Comparison of ENCODE assay signal across 33 mouse cellular contexts in genomic region chr17:48266610-48267304, GRCm38 (mm10). TPM values are rescaled to one million over a fixed set of nuclear protein-coding genes. Genes with fewer than 3 reads are reported as not detected.
DNase-seq lines count a peak whose midpoint lies in the region; ATAC-seq and TF ChIP-seq lines count a peak whose summit lies in the region.
"Had no signal": no experiment of that assay in that cellular context is flagged by ENCODE, and none has a peak within 500 bp of the region (broad histone marks: within the 10 kb centered on the region; RNA-seq: fewer than 3 reads in every experiment).

No protein-coding gene starts in this region.

- 0 out of 2 replicates have a peak overlapping the region, but pooled peaks have one; percentile 36 for H3K27ac ChIP-seq in forebrain, embryonic 12.5 days
- H3K27ac ChIP-seq in forebrain, embryonic 14.5 days (ENCODE audit: low read depth, low read length), result no peak overlapping the region
- H3K27ac ChIP-seq in midbrain, embryonic 11.5 days (ENCODE audit: low read depth, low read length), result no peak overlapping the region
- no peak overlapping the region for H3K27ac ChIP-seq in midbrain, embryonic 16.5 days (ENCODE audit: low read length)
- H3K27ac ChIP-seq in intestine, postnatal 0 days (ENCODE audit: low read depth, low read length), result no peak overlapping the region
- H3K27ac ChIP-seq: forebrain, embryonic 15.5 days; heart, embryonic 13.5 days; layer of hippocampus, adult 2 months; left cerebral cortex, adult 2 months; liver, embryonic 15.5 days; lung, embryonic 15.5 days; midbrain, embryonic 10.5 days; stomach, embryonic 15.5 days had no signal

- H3K27me3 ChIP-seq in forebrain, embryonic 12.5 days, result peaks cover 4% of the 10 kb centered on the region
- no peaks in the 10 kb centered on the region for H3K27me3 ChIP-seq in forebrain, embryonic 14.5 days (replicated peaks; ENCODE audit: control insufficient read depth, insufficient read depth, low read length)
- no peaks in the 10 kb centered on the region for H3K27me3 ChIP-seq in midbrain, embryonic 11.5 days (ENCODE audit: control insufficient read depth, insufficient read depth, low read length)
- no peaks in the 10 kb centered on the region for H3K27me3 ChIP-seq in midbrain, embryonic 16.5 days (ENCODE audit: control insufficient read depth, insufficient read depth, low read depth, low read length)
- H3K27me3 ChIP-seq in intestine, postnatal 0 days (replicated peaks; ENCODE audit: control insufficient read depth, insufficient read depth, low read length), result no peaks in the 10 kb centered on the region
- H3K27me3 ChIP-seq: CH12.LX; forebrain, embryonic 15.5 days; heart, embryonic 13.5 days; liver, embryonic 15.5 days; lung, embryonic 15.5 days; stomach, embryonic 15.5 days had no signal

- H3K36me3 ChIP-seq in forebrain, embryonic 12.5 days (replicated peaks), result no peaks in the 10 kb centered on the region
- no peaks in the 10 kb centered on the region for H3K36me3 ChIP-seq in forebrain, embryonic 14.5 days (ENCODE audit: control insufficient read depth, insufficient read depth, low read length)
- H3K36me3 ChIP-seq in midbrain, embryonic 11.5 days (ENCODE audit: control insufficient read depth, insufficient read depth, low read length), result no peaks in the 10 kb centered on the region
- no peaks in the 10 kb centered on the region for H3K36me3 ChIP-seq in midbrain, embryonic 16.5 days (ENCODE audit: control insufficient read depth, insufficient read depth, low read length)
- no peaks in the 10 kb centered on the region for H3K36me3 ChIP-seq in intestine, postnatal 0 days (ENCODE audit: control insufficient read depth, insufficient read depth)
- H3K36me3 ChIP-seq: forebrain, embryonic 15.5 days; heart, embryonic 13.5 days; liver, embryonic 15.5 days; lung, embryonic 15.5 days; midbrain, embryonic 10.5 days; stomach, embryonic 15.5 days had no signal

- H3K4me2 ChIP-seq in forebrain, embryonic 12.5 days, result no peak overlapping the region
- no peak overlapping the region for H3K4me2 ChIP-seq in forebrain, embryonic 14.5 days (ENCODE audit: low read length)
- no peak overlapping the region for H3K4me2 ChIP-seq in midbrain, embryonic 11.5 days
- H3K4me2 ChIP-seq in midbrain, embryonic 16.5 days (ENCODE audit: low read length), result no peak overlapping the region
- H3K4me2 ChIP-seq in intestine, postnatal 0 days (replicated peaks; ENCODE audit: low read depth), result no peak overlapping the region; the same call in 1 of the 2 replicates
- H3K4me2 ChIP-seq: forebrain, embryonic 15.5 days; heart, embryonic 13.5 days; liver, embryonic 15.5 days; lung, embryonic 15.5 days; stomach, embryonic 15.5 days had no signal

- no peak overlapping the region for H3K9ac ChIP-seq in forebrain, embryonic 12.5 days
- H3K9ac ChIP-seq in forebrain, embryonic 14.5 days (ENCODE audit: low read length), result no peak overlapping the region
- no peak overlapping the region for H3K9ac ChIP-seq in midbrain, embryonic 11.5 days (ENCODE audit: low read length)
- no peak overlapping the region for H3K9ac ChIP-seq in midbrain, embryonic 16.5 days (ENCODE audit: low read depth, low read length)
- H3K9ac ChIP-seq in intestine, postnatal 0 days (ENCODE audit: low read depth, low read length), result no peak overlapping the region
- H3K9ac ChIP-seq: forebrain, embryonic 15.5 days; heart, embryonic 13.5 days; liver, embryonic 15.5 days; lung, embryonic 15.5 days; stomach, embryonic 15.5 days had no signal

- no peak overlapping the region for H3K4me3 ChIP-seq in forebrain, embryonic 12.5 days (replicated peaks)
- no peak overlapping the region for H3K4me3 ChIP-seq in forebrain, embryonic 14.5 days (ENCODE audit: low read depth, low read length)
- no peak overlapping the region for H3K4me3 ChIP-seq in midbrain, embryonic 11.5 days (ENCODE audit: low read depth, low read length)
- no peak overlapping the region for H3K4me3 ChIP-seq in midbrain, embryonic 16.5 days (ENCODE audit: low read depth, low read length)
- H3K4me3 ChIP-seq in intestine, postnatal 0 days (ENCODE audit: low read depth, low read length), result no peak overlapping the region
- H3K4me3 ChIP-seq: forebrain, embryonic 15.5 days; heart, embryonic 13.5 days; layer of hippocampus, adult 2 months; left cerebral cortex, adult 2 months; liver, embryonic 15.5 days; lung, embryonic 15.5 days; midbrain, embryonic 10.5 days; stomach, embryonic 15.5 days had no signal

- no peak for DNase-seq in forebrain, embryonic 14.5 days (ENCODE audit: low spot score)
- peak; percentile 76 for DNase-seq in midbrain, embryonic 11.5 days (ENCODE audit: low spot score, missing footprints)
- no peak for DNase-seq in frontal cortex, postnatal 36 days (ENCODE audit: low spot score in 2 of 2)
- DNase-seq: adrenal gland, adult 2 months; adrenal gland, postnatal 36 days; cerebellum, adult 18-20 months; cerebellum, postnatal 10 days; heart, postnatal 10 days; kidney, adult 11 months; kidney, postnatal 36 days; retina, postnatal 1 day; right cerebral cortex, postnatal 14 days had no signal

- peaks cover 11% of the 10 kb centered on the region for H3K4me1 ChIP-seq in forebrain, embryonic 12.5 days
- H3K4me1 ChIP-seq in forebrain, embryonic 14.5 days (ENCODE audit: control insufficient read depth, insufficient read depth, low read length), result no peaks in the 10 kb centered on the region
- no peaks in the 10 kb centered on the region for H3K4me1 ChIP-seq in midbrain, embryonic 11.5 days (ENCODE audit: control insufficient read depth, insufficient read depth, low read length)
- H3K4me1 ChIP-seq in midbrain, embryonic 16.5 days (ENCODE audit: control insufficient read depth, insufficient read depth, low read length), result no peaks in the 10 kb centered on the region
- H3K4me1 ChIP-seq in intestine, postnatal 0 days (replicated peaks; ENCODE audit: control insufficient read depth, insufficient read depth, low read length), result peaks cover 16% of the 10 kb centered on the region
- H3K4me1 ChIP-seq: forebrain, embryonic 15.5 days; heart, embryonic 13.5 days; lung, embryonic 15.5 days; stomach, embryonic 15.5 days had no signal

- no peaks in the 10 kb centered on the region for H3K9me3 ChIP-seq in forebrain, embryonic 12.5 days
- no peaks in the 10 kb centered on the region for H3K9me3 ChIP-seq in forebrain, embryonic 14.5 days (replicated peaks; ENCODE audit: control insufficient read depth, low read length)
- no peaks in the 10 kb centered on the region for H3K9me3 ChIP-seq in midbrain, embryonic 11.5 days (ENCODE audit: control insufficient read depth, low read length)
- H3K9me3 ChIP-seq in midbrain, embryonic 16.5 days (replicated peaks; ENCODE audit: control insufficient read depth, low read length, poor library complexity, severe bottlenecking), result no peaks in the 10 kb centered on the region
- H3K9me3 ChIP-seq in intestine, postnatal 0 days (ENCODE audit: control insufficient read depth), result no peaks in the 10 kb centered on the region
- H3K9me3 ChIP-seq: forebrain, embryonic 15.5 days; heart, embryonic 13.5 days; liver, embryonic 15.5 days; lung, embryonic 15.5 days; midbrain, embryonic 10.5 days; stomach, embryonic 15.5 days had no signal

- no peak for TF ChIP-seq CTCF in intestine, postnatal 0 days (IDR thresholded peaks at IDR 0.05; ENCODE audit: low read depth)

- no peak for ATAC-seq in forebrain, embryonic 12.5 days (ENCODE audit: low FRiP score)
- ATAC-seq in forebrain, embryonic 14.5 days, result no peak
- ATAC-seq in midbrain, embryonic 11.5 days (ENCODE audit: low FRiP score), result no peak
- ATAC-seq in midbrain, embryonic 16.5 days, result no peak
- peak; percentile 36; the same call in 1 of the 2 replicates for ATAC-seq in intestine, postnatal 0 days
- ATAC-seq: activated CD4-positive, CD25-positive, alpha-beta regulatory T cell, adult 4 months; forebrain, embryonic 15.5 days; hindbrain, embryonic 16.5 days had no signal

- WGBS in forebrain, embryonic 12.5 days, result 40% methylated on average over 2 of the region's 2 CpGs
- WGBS in forebrain, embryonic 14.5 days, result 26% methylated on average over 2 of the region's 2 CpGs
- WGBS in midbrain, embryonic 11.5 days, result 40% methylated on average over 2 of the region's 2 CpGs
- 43% methylated on average over 2 of the region's 2 CpGs for WGBS in midbrain, embryonic 16.5 days
- 11% methylated on average over 2 of the region's 2 CpGs for WGBS in intestine, postnatal 0 days

RNA-seq across cellular contexts. Expression of gene Treml4, which starts 2.7 kb away (rescaled TPM):
- polyA plus RNA-seq in forebrain, embryonic 12.5 days (2016; fragmentation: Nextera tagmentation; extraction: Ambion mirVana), result 0.26 and 0.41 TPM in 2 replicates
- 0.10 TPM in 1 of 2 replicates, not detected in the other for polyA plus RNA-seq in forebrain, embryonic 14.5 days (2014; fragmentation: Nextera tagmentation; extraction: Ambion mirVana)
- 0.18 and 0.33 TPM in 2 replicates for polyA plus RNA-seq in midbrain, embryonic 11.5 days (2014; fragmentation: Nextera tagmentation; extraction: Ambion mirVana)
- 0.38 TPM in 1 of 2 replicates, not detected in the other for polyA plus RNA-seq in midbrain, embryonic 16.5 days (2015; fragmentation: Nextera tagmentation; extraction: Ambion mirVana)
- polyA plus RNA-seq in intestine, postnatal 0 days (2015; fragmentation: Nextera tagmentation; extraction: Ambion mirVana), result 1.4 and 2.2 TPM in 2 replicates
- polyA plus RNA-seq: brain, embryonic 14.5 days; C2C12; embryonic facial prominence, embryonic 11.5 days; forebrain, embryonic 15.5 days had no signal

RNA-seq across cellular contexts. Expression of gene Trem3, which starts 19.2 kb away (rescaled TPM):
- polyA plus RNA-seq in forebrain, embryonic 12.5 days (2016; fragmentation: Nextera tagmentation; extraction: Ambion mirVana), result not detected in 2 replicates
- not detected in 2 replicates for polyA plus RNA-seq in forebrain, embryonic 14.5 days (2014; fragmentation: Nextera tagmentation; extraction: Ambion mirVana)
- not detected in 2 replicates for polyA plus RNA-seq in midbrain, embryonic 11.5 days (2014; fragmentation: Nextera tagmentation; extraction: Ambion mirVana)
- polyA plus RNA-seq in midbrain, embryonic 16.5 days (2015; fragmentation: Nextera tagmentation; extraction: Ambion mirVana), result not detected in 2 replicates
- polyA plus RNA-seq in intestine, postnatal 0 days (2015; fragmentation: Nextera tagmentation; extraction: Ambion mirVana), result not detected in 2 replicates
- polyA plus RNA-seq: activated CD4-positive, CD25-positive, alpha-beta regulatory T cell, adult 4 months; adrenal gland, adult 2 months; C2C12; forebrain, embryonic 15.5 days; gonadal fat pad, adult 2 months; heart, embryonic 13.5 days; hindbrain, embryonic 16.5 days; limb, embryonic 14.5 days; midbrain, embryonic 10.5 days; midbrain, postnatal 0 days; neural tube, embryonic 14.5 days had no signal

RNA-seq across cellular contexts. Expression of gene Treml2, which starts 32.5 kb away (rescaled TPM):
- polyA plus RNA-seq in forebrain, embryonic 12.5 days (2016; fragmentation: Nextera tagmentation; extraction: Ambion mirVana), result 0.11 and 0.23 TPM in 2 replicates
- not detected in 2 replicates for polyA plus RNA-seq in forebrain, embryonic 14.5 days (2014; fragmentation: Nextera tagmentation; extraction: Ambion mirVana)
- 0.23 and 0.37 TPM in 2 replicates for polyA plus RNA-seq in midbrain, embryonic 11.5 days (2014; fragmentation: Nextera tagmentation; extraction: Ambion mirVana)
- polyA plus RNA-seq in midbrain, embryonic 16.5 days (2015; fragmentation: Nextera tagmentation; extraction: Ambion mirVana), result 0.09 TPM in 1 of 2 replicates, not detected in the other
- 0.24 TPM in 1 of 2 replicates, not detected in the other for polyA plus RNA-seq in intestine, postnatal 0 days (2015; fragmentation: Nextera tagmentation; extraction: Ambion mirVana)
- polyA plus RNA-seq: C2C12; hindbrain, embryonic 16.5 days had no signal

RNA-seq across cellular contexts. Expression of gene Trem1, which starts 34.2 kb away (rescaled TPM):
- 0.09 TPM in 1 of 2 replicates, not detected in the other for polyA plus RNA-seq in forebrain, embryonic 12.5 days (2016; fragmentation: Nextera tagmentation; extraction: Ambion mirVana)
- not detected in 2 replicates for polyA plus RNA-seq in forebrain, embryonic 14.5 days (2014; fragmentation: Nextera tagmentation; extraction: Ambion mirVana)
- 0.12 TPM in 1 of 2 replicates, not detected in the other for polyA plus RNA-seq in midbrain, embryonic 11.5 days (2014; fragmentation: Nextera tagmentation; extraction: Ambion mirVana)
- polyA plus RNA-seq in midbrain, embryonic 16.5 days (2015; fragmentation: Nextera tagmentation; extraction: Ambion mirVana), result not detected in 2 replicates
- polyA plus RNA-seq in intestine, postnatal 0 days (2015; fragmentation: Nextera tagmentation; extraction: Ambion mirVana), result 0.21 and 0.23 TPM in 2 replicates
- polyA plus RNA-seq: activated CD4-positive, CD25-positive, alpha-beta regulatory T cell, adult 4 months; adrenal gland, adult 2 months; brain, embryonic 14.5 days; C2C12; forebrain, embryonic 15.5 days; hindbrain, embryonic 16.5 days; midbrain, embryonic 10.5 days; midbrain, postnatal 0 days; neural tube, embryonic 14.5 days had no signal

RNA-seq across cellular contexts. Expression of gene B430306N03Rik, which starts 49.2 kb away (rescaled TPM):
- 0.13 TPM in 1 of 2 replicates, not detected in the other for polyA plus RNA-seq in forebrain, embryonic 12.5 days (2016; fragmentation: Nextera tagmentation; extraction: Ambion mirVana)
- 0.14 TPM in 1 of 2 replicates, not detected in the other for polyA plus RNA-seq in forebrain, embryonic 14.5 days (2014; fragmentation: Nextera tagmentation; extraction: Ambion mirVana)
- 0.03 TPM in 1 of 2 replicates, not detected in the other for polyA plus RNA-seq in midbrain, embryonic 11.5 days (2014; fragmentation: Nextera tagmentation; extraction: Ambion mirVana)
- 0.14 TPM in 1 of 2 replicates, not detected in the other for polyA plus RNA-seq in midbrain, embryonic 16.5 days (2015; fragmentation: Nextera tagmentation; extraction: Ambion mirVana)
- polyA plus RNA-seq in intestine, postnatal 0 days (2015; fragmentation: Nextera tagmentation; extraction: Ambion mirVana), result 0.05 and 0.22 TPM in 2 replicates
- polyA plus RNA-seq: C2C12; embryonic facial prominence, embryonic 11.5 days; neural tube, embryonic 14.5 days had no signal
